Mouse (Mus musculus): ENCODE results near the gene Lonp2.

Gene Lonp2

DNA sequence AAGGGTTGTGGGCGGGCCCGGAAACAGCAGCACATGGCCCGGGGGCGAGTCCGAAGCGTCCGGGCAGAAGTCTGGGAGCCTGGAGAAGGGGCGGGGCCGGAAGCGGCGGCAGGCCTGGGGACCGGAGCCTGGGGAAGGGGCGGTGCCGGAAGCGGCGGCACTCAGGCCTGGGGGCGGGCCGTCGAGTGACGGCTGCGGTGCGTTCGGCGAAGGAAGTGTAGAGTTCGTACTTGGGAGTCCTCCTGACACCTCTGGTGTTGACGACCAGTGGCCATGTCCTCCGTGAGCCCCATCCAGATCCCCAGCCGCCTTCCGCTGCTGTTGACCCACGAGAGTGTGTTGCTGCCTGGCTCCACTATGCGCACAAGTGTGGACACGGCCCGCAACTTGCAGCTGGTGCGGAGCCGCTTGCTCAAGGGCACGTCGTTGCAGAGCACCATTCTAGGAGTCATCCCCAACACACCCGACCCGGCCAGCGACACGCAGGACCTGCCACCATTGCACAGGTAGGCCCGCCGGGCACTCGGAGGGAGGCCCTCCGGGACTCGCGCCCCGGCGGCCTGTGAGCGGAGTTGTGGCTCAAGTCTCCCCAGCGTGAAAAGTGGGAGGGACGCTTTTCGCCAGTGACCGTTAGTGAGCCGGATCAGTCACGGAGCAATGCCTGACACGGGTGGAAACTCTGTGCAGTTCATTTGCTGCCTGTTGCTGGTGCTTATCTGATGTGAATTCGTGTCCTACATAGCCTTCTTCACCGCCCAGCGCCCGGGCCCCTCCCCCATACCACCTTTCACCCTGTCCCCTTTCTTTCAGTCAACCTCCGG, at the start of gene Lonp2:
Lonp2 (plus strand) TSS at position 133 of the 821 bp plus-strand sequence.
- peak; percentile 97 for DNase-seq (ENCODE audit: low read depth, low spot score)

DNA sequence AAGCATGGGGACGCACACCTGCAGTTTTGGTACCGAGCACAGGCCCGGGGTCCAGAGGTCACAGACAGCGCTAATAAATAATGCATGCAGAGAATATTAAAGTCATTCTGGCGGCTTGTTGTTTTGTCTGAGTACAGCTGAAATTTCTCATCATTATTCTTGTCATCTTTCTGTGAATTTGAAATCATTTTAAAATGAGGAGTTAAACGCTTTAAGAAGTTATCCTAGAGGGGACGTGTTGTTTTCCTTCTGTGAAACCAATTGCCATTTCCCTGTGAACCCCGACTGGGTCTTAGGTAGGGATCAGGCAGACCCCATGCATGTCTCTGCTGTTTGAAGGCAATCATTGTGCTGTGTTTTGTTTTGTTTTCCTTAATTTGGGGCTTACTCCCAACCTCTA, 46.3 kb upstream of the Lonp2 start:
- no peak for DNase-seq (ENCODE audit: low read depth, low spot score)

DNA sequence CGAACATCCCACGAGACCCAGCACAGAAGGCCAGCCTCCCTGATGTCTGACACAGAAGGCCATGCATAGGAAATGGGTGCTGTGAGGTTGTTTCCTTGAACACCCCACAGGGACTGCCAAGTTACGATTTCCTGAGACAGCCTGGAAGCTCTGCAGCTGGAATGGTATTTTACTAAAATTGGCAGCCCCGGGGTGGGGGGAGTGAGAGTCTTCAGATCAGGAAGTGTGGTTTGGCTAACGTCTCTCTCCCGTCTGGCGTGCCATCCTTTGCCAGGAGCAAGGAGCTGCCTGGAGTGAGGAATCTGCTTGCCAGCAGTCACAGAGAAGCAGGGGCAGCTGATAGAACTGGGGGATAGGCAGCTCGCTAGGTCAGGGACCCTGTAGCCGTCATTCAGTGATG, 45.8 kb upstream of the Lonp2 start:
- no peak for DNase-seq (ENCODE audit: low read depth, low spot score)

DNA sequence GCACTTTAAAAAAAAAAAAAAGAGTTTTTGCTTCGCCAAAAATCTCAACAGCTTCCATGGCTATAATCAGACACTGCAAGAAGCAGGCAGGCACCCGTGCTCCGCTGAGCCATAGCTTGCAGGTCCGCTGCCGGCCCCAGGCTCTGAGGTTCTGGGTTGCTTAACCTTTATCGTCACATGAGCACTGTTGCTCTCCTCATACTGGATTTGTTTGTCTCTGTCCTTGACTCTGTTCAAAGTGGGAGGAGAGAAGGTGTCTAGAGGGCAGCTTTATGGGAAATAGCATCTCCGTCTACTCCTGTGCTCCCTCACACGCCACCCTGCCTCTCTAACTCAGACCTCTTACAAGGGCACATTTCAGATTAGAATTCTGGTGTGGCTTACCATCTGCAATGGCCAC, 45.1 kb upstream of the Lonp2 start:
- DNase-seq (ENCODE audit: low read depth, low spot score) = no peak

DNA sequence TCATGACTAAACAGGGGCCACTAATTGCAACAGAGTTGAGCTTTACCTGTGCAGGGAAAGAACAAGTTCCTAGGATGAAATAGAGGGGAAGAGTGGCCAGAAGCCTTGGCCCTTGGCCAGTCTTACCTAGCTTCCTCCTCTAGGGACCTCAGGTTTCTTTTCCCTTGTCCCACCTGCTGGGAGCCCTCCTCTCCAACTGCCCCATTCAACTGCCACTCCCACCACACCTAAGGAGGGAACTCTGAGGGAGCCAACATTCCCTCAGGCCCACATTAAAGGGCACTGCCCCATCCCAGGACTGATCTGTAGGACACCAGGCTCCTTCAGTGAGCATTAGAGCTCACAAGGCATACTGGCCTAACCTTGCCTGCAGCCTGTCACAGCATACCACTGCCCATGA, 43.4 kb upstream of the Lonp2 start, which contains the start of gene Abcc12:
Abcc12 (minus strand) TSS at position 229 of the 400 bp plus-strand sequence.
- DNase-seq (ENCODE audit: low read depth, low spot score) = no peak

DNA sequence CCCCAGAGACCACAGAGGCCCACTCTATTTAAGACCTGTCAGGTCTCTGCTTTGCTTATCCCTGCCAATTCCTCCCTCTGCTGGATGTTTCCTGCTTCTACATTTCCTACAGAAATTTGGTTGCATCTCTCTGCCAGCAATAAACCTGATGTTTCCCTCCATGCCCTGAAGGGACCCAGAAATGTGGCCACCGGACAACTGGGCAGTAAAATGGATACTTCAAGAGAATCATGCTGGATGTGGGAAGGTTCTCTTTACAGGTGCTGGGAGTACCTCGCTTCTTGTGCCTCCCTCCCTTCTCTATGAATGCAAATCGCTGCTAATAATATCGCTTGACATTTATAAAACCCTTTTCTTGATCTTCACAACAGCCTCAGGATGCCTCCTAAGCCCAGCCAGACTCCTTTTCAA, 41.9 kb upstream of the Lonp2 start:
- DNase-seq (ENCODE audit: low read depth, low spot score) = no peak

DNA sequence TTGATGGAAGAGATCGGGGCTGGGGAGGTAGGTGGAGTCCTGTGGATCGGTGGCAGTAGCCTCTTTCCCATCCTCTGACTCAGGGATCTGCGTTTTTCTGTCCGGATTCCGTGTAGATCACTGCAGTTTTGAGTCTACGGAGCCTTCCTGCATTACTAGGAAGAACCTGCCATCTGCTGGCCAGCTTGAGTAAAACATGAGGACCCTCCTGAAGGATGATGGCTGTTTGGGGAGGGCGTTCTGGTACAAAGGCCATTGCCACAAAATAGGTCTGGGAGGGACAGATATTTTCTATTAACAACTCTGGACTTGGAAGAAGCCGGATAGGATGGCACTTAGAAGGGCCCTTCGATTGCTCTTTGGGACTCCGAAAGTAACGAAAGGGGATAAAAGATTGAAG, 38.7 kb upstream of the Lonp2 start:
- DNase-seq (ENCODE audit: low read depth, low spot score) = peak; percentile 78

DNA sequence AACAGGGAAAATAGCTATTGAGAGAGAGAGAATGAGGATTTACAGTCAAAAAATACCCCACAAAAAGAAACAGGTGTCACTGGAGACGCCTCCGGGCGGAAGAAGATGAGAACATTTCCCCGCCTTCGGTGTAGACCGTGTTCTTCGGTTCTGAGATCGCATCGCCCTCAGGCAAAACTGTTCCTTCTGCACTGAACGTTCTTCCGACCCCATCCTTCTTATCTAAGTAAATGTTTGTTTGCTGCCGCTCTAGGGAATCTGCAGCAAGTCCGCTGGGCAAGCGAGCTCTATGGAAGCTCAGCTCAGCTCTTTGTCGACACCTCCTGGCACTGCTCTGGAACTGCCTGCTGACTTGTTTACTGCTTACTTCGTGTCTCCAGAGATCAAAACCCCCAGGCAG, 38.3 kb upstream of the Lonp2 start:
- peak; percentile 81 for DNase-seq (ENCODE audit: low read depth, low spot score)

DNA sequence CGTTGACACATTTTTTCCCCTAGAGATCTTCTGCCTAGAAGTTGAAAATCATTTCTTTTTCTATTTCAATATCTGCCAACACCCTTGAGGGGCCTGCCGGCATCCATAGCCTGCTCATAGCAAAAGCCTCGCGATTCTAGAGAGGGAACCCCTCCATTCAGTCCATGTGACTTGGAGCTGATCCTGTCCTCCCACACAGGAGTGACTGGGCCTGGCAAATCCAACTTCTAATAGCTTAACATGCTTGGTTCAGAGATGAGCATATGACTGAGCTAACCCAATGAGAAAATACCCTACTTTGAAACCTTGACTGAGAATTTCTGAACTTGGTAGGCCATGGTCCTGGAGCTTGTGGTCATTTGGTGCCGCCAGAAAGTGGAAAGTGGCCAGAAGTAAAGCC, 37.8 kb upstream of the Lonp2 start:
- DNase-seq (ENCODE audit: low read depth, low spot score) = no peak

DNA sequence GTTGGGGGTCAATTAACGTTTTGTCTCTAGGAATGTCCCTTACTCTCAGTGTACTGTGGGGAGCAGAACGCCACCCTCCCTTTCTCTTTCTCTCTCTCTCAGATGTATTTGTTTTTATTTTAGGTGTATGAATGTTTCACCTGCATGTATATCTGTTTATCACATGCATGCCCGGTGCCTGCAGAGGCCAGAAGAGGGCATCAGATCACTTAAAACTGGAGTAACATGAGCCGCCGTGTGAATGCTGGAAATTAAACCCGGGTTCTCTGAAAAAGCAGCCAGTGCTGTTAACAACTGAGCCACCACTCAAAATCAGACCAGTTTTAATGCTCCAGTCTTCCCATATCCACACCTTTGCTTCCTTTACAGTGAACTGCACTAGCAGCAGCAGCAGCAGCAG, 37.2 kb upstream of the Lonp2 start:
- DNase-seq (ENCODE audit: low read depth, low spot score) = peak; percentile 7

DNA sequence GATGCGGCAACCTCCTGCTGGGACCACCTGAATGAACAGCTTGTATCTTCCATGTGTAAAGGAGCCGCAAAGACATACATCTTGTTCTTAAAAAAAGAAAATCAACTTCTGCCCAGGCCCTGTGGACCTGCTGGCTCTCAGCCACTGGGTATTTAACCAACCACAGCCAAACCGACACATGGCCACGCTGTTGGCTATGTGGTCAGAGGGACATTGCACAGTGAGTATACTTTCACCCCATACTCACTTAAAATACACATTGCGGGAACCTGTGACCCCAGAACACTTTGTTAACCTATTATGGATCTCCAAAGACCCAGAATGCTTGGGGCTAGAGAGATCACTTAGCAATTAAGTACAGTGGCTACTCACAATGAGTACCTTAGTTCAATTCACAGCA, 35.5 kb upstream of the Lonp2 start:
- no peak for DNase-seq (ENCODE audit: low read depth, low spot score)

DNA sequence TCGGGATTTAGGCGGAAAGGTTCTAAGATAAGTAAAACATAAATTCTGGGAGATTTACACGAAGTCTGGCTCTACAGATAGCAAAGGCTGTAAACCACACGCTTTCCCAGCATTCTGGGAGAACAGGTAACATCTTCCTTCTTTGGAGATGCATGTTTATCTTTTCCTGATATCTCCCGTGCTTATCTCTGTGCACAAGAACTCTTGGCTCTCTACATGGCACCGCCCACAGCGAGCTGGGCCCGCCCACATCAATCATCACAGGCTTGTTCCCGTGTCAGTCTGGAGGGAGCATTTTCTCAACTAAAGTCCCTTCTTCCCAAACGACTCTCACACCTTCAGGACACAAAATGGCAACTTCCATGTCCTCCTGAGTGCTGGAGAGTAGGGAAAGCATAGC, 30.7 kb upstream of the Lonp2 start:
- DNase-seq (ENCODE audit: low read depth, low spot score) = no peak

DNA sequence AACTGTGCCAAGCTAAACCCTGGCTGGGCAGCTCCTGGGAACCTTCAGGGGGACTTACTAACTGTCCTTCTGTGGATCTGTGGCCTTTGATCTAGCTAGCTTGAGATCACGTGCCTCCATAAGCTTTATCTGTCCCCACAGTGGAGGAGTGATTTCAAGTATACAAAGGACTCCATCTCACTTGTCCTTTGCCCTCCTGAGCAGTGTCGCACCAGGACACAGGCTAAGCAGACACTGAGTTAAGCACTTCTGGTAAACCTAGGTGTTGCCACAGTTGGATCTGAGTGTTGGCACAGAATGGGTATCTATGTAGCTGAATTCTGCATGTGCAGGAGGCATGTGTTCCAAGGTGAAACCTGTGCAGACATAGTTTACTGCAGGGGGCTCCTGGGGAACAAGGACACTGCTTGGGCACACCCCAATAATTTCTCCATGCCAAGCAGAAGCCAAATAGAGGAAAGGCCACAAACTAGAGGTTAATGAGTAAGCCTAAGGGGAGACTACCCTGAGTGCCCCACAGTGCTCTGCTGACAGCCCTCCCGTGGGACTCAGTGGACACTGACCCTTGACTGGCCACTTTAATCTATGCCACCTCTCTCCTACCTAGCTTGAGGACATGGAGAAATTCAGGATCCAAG, 29.6 kb upstream of the Lonp2 start:
- DNase-seq (ENCODE audit: low read depth, low spot score) = no peak

DNA sequence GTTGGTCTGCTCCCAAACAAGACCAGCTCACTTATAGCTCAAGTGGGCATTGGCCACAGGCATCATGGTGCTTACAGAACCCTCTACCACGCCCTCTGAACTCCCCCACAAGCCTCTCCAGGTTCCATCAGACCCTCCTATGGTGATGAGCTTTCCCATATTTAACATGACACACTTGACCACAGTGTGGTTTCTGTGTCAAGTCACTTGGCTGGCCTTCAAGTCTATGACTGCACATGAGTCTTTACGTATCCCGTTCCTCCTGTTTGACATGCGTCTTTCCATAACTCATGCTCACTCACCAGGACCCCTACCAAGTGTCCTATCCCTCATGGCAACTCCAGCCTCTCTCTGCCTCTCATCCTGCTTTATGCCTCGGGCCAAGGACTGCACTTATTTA, 28.2 kb upstream of the Lonp2 start:
- DNase-seq (ENCODE audit: low read depth, low spot score) = no peak

DNA sequence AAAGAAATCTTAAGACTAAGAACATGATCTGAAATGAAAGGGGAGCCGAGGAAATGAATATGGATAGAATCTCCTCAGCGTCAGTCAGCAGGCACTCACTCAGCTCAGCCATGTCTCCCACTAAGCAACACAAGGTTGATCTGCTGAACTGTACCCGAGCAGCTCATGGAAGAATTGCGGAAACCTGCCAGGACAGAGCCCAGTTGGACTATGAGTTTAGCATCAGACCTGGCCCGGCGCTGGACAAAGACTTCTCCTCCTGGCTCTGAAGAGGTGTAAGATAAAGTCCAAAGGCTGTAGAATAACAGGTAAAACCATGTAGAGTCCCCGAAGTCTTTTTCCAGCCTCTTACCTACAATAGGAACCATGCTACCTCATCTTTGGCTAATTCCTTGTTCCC, 26.2 kb upstream of the Lonp2 start:
- no peak for DNase-seq (ENCODE audit: low read depth, low spot score)

DNA sequence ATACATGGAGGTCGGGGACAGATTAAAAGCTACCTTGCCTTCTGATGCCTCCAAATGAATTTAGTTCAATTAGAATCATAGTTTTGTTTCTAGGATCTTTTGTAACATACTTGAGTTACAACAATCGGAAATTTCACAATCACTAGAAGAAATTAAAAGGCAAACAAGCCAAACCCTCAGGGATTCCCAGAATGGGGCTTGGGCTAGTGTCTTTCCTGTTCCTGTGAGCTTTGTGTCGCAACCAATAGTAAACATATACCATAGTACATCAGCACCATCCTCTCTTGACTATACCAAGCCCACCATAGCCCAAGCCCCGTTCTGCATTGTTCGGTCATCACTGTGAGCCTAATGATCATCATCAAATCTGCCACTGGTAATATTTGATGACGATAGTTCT, 24.5 kb upstream of the Lonp2 start:
- DNase-seq (ENCODE audit: low read depth, low spot score) = no peak

DNA sequence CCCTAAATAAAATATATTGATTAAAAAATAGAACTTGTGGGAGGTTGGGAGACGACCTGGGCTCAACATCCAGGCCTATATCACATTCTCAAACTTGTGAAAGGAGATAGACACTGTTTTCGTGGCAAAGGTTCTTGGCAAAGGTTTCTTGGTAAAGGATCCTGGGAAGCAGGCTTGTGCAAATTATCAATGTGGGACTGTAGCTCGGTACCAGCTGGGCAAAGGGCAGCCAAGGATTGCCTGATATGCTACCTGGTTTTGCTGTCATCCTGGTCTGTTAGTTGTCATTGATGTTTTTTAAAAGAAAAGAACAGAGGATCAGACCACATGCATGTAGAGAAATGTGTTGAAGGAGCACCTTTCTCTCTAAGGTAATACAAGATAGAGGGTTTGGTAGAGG, 23.5 kb upstream of the Lonp2 start:
- DNase-seq (ENCODE audit: low read depth, low spot score) = no peak

DNA sequence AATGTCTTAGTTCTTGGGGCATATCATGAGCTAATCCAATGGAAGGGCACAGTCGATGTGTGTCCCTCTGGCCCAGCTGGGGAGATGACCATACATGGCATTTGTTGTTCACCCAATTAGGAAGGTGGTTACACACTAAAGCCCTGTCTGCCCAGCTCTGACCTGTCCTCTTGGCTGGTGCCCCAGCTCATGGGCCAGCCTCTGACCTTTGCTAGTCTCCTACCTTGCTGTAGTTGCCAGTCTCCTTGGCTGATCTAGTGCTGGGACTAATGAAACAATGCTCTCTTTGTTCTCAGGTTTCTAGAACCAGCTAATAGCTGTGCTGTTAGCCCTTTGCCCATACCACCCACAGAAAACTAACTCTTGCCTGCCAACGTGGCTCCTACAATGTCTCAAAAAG, 20.7 kb upstream of the Lonp2 start:
- DNase-seq (ENCODE audit: low read depth, low spot score) = no peak

DNA sequence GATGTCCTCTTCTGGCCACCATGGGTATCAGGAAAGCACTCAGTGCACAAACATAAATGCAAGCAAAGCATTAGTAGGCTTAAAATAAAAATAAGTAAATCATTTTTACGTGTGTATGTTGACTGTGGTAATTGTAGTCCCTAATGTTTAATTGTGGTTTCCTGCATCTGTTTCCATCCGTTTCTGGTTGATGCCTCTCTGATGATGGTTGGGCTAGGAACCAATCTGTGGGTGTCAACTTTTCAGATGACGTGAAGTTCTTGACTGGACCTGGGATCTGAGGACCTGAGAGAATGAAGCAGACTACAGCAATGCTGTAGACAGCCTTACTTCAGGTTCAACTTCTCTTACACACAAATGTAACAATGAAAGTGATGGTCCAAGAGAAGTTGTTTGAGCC, 19.2 kb upstream of the Lonp2 start:
- no peak for DNase-seq (ENCODE audit: low read depth, low spot score)

DNA sequence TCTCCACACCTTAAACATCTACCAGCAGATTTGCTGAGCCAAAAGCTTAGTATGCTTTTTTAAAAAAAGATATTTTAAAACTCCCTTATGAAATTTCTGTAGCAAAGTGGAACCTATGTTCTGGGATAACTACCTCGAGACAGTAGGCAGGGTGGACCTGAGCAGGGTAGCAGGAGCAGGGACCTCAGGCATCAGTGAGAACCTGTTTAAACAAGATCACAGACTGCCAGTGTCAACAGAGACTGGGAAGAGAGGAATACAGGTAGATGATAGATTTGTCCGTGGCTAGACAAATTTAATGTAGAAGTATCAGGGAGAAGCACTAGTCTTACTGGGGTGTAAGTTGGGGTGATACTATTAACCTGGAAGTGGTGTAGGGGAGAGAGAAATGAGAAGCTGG, 10.0 kb upstream of the Lonp2 start:
- DNase-seq (ENCODE audit: low read depth, low spot score) = no peak

DNA sequence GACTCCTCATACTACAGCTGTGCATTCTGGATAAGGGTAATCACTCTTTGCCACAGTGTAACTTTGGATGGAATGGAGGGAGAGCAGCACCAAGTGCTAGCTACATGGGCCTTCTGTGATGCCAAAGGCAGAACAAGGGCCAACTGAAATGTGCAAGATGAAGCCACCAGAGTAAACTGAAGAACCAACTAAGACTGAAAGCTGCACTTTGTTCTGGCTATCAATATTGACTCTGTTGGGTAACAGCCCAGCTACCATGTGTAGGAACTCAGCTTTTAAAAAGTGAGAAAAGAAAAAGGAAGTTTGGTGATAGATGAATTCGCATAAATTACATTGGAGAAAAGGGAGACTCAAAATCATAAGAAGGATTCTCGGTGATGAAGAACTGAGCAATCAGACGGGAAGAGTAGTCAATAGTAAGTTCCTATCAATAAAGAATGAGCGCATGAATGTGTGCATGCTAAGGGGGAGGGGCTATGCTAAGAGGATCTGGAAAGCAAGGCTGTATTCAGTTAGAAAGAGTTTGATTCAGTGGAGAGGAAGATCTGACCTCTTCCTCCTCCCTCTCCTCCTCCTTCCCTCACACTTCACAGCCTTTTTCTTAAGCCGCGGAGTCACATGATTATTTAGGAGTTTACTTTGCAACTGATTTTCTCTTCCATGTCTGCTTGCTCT, 8.6 kb upstream of the Lonp2 start:
- DNase-seq (ENCODE audit: low read depth, low spot score) = no peak

DNA sequence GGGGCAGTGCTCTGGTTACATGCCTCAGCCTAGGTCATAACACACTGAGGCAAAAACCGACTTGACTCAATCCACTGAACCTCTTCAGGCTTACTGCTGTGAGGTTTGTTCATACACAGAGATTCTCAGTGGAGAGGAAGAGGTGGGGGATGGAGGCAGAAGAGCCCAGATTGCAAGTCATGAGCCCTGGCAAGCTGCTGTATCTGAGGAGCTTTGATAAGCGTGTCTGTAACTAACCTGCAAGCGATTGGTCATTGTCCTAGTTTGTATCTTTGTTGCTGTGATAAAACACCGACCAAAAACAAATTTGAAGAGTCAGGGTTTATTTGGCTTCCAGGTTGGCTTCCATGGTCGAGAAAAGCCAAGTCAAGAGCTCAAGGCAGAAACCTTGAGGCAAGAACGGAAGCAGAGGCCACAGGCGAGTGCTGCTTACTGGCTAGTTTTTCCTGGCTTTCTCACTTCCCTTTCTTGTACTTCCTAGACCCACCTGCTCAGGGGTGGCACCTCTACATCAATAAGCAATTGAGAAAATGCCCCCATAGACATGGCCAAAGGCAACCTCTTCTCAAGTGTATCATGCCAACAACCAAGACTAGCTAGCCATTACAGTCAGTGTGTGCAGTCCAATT, 6.0 kb upstream of the Lonp2 start:
- no peak for DNase-seq (ENCODE audit: low read depth, low spot score)

All from CD4-positive helper T cell, adult 2 months (primary cell).